Mouse (Mus musculus) v-Abl transformed pro-B cells (cell line): ENCODE measurements around the gene Paqr6.
"Not testable (repeated sequence)": the region's sequence is repeated elsewhere in the genome, so short reads cannot be mapped to it uniquely, and the experiment has no call there.

Experiments used
- in situ Hi-C, 2 experiments: fragments of 400-800 bp; cut with MboI; formaldehyde crosslinking; loops; one replicate each; pipeline ENCODE4 v1.15.1; 2025; ENCODE audit not compliant: unreplicated experiment in 2 of 2

Paqr6 gene

GRCm38 (mm10) chr3:88363700-88364099 lies 684 bp upstream of the Paqr6 start:
- in situ Hi-C loops = no loop called here

- in situ Hi-C loops = no loop called here
These were observed 1.4 kb downstream of the Paqr6 start for GRCm38 (mm10) chr3:88365705-88366361.

- in situ Hi-C loops = not testable (repeated sequence)
These were observed 2.5 kb downstream of the Paqr6 start for GRCm38 (mm10) chr3:88366830-88367428.

- in situ Hi-C loops = not testable (repeated sequence)
These were observed 3.1 kb downstream of the Paqr6 start for GRCm38 (mm10) chr3:88367517-88367916.

DNA sequence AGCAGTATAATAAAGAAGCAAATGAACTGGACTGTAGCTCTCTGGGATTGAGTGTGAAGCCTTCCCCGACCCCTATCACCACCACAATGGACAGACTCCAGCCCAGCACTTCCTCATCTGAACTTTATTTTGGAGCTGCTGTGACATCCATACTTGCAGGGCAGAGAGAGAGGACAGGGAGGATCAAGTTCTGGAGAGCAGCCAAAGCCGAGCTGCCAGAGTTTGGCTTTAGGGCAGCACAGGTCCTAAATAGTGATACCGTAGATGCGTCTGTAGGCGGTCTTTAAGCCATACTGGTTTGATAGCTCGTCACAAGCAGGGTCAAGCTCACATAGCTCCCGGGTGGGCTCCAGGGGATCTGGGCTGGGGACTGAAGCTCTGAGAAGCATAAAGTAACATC lies 4.1 kb downstream of the Paqr6 start:
- in situ Hi-C loops = not testable (repeated sequence)

DNA sequence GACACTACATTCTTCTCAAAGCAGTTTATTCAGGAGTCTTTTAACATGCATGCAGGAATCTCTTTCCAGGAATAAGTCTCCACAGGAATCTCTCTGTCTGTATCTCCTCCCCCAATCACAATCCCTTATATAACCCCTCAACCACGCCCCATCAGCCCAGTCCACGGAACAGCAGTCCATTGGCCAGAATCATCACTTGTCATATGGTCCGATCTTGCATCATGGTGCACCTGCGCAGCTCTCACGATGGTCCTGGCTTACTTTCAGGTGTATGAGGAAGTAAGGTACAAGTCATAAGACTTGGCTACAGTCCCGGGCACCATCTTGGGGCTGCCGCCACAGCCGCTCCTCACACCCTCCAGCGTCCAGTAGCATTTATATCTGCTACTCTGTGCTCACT lies 8.3 kb downstream of the Paqr6 start, which contains the start of gene Bglap3:
Gene Bglap3 (minus strand): TSS at position 101 of the 400 bp plus-strand sequence.
- in situ Hi-C loops = not testable (repeated sequence)

DNA sequence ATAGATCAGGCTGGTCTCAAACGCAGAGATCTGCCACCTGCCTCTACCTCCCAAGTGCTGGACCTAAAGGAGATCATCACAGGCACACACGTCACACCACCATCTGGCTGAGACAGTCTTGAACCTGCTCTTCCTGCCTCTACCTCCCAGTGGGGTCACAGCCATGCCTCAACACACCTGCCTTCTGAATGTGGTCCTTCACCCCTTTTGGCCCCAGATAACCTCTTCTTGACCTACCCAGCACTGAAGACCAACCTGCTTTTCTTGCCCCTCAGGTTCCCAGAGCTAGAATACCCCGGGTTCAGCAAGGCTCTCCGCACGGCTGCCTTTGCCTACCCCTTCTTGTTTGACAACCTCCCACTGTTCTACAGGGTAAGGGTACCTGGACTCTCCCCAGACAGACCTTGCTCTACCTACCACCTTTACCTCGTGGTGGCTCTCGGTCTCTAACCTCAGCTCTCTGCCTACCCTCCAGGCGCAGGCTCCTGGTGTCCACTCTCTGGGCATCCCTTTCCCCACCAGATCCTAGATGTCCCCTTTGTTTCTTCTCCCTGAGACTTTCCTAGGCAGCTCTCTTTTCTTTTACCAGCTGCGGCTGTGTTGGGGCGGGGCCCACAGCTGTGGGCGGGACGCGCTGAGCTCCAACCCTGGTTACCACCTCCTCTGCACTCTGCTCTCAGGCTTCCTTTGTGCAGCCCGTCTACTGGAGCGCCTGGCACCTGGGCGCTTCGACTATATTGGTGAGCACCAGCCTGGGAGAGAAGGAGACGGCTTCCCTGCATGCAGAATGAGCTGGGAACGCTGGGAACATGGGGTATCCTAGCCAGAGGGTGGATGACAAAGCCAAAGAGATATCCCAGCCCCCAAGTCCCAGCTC lies 11.6 kb downstream of the Paqr6 start:
- in situ Hi-C loops = not testable (repeated sequence)

GRCm38 (mm10) chr3:88376644-88377043 lies 12.3 kb downstream of the Paqr6 start:
- in situ Hi-C loops = not testable (repeated sequence)

GRCm38 (mm10) chr3:88378599-88378998 lies 14.2 kb downstream of the Paqr6 start, which contains the start of gene Bglap2:
TSS of gene Bglap2 (minus strand) at chr3:88378699.
- in situ Hi-C loops = not testable (repeated sequence)

- in situ Hi-C loops = not testable (repeated sequence)
These were observed 17.3 kb downstream of the Paqr6 start for GRCm38 (mm10) chr3:88381389-88382315.

GRCm38 (mm10) chr3:88382383-88382782 lies 18.0 kb downstream of the Paqr6 start:
- in situ Hi-C loops = not testable (repeated sequence)

- in situ Hi-C loops = no loop called here
These were observed 20.0 kb downstream of the Paqr6 start, which contains the start of gene Bglap for GRCm38 (mm10) chr3:88384364-88384763. TSS of gene Bglap (minus strand) at chr3:88384464.

DNA sequence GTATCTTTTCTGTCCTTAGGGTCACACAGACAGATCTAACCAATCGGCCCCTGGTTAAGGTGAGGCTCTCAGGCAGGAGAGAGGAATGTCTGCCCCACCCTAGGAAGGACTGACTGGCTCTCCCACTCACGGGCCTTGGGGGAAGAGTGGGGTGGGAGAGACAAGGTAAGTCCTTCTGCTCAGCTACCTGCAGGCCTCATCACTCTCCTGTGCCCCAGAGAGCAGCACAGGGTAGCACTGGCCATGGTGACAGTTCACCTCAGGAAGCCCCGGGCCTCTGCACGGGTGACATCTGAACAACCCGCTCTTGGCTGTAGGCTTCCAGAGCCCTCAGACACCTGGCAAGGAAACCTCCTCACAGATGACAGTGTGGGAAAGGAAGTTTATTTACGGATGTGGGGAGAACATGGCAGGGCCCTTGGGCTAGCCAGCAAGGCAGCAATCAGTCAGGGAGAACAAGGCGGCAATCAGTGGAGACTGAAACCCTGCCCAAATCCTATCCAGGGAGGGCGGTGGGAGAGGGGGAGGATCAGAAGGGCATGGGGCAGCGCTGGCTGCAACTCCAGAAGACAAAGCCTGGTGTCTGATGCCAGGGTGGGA lies 29.5 kb downstream of the Paqr6 start:
- in situ Hi-C loops = no loop called here

- in situ Hi-C loops = no loop called here
These were observed 30.9 kb downstream of the Paqr6 start for GRCm38 (mm10) chr3:88395288-88395687.

- in situ Hi-C loops = no loop called here
These were observed 31.4 kb downstream of the Paqr6 start for GRCm38 (mm10) chr3:88395742-88396141.

DNA sequence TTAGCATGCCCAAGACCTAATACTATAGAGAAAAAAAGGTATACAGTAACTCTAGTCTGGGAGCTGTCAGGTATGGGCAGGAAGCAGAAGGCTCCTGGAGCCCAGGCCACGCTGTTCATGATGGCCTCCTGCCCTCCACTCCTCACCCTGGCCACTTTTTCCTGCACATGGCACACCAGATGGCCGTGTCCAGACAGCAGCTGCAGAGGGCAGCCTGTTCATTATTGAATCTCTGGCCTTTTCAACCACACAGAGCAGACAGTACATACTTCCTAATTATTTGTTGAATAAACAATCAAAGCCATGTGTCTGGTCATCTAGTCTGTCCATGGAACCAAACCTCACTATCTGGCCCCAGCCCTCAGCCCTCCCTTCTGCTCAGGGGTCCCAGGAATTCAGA lies 34.3 kb downstream of the Paqr6 start:
- in situ Hi-C loops = no loop called here

- in situ Hi-C loops = loop anchor here (5.0 to 10.0 kb wide), 2 partner anchors 46 to 49 kb away; no protein-coding TSS in a partner anchor
These were observed 39.3 kb downstream of the Paqr6 start for GRCm38 (mm10) chr3:88403522-88404230.

DNA sequence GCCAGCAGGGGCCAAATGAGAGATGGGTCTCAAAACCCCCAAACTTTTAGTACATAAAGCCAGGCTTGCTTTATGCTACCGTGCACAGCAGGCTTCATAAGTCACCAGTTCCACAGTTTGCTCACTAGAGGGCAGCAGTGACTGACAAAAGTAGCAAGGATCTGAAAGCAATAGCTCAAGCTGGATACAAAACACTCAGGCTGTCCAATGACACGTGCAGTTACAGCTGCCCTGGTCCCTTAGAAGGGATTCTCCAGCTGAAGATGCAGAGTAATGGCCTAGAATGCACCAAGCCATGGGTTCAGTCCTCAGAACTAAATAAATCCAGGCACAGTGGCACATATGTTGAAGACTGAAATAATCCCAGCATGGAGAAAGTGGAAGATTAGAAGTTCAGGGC lies 42.7 kb downstream of the Paqr6 start:
- in situ Hi-C loops = loop anchor here (5.0 to 10.0 kb wide), 5 partner anchors 52 to 115 kb away; no protein-coding TSS in a partner anchor

DNA sequence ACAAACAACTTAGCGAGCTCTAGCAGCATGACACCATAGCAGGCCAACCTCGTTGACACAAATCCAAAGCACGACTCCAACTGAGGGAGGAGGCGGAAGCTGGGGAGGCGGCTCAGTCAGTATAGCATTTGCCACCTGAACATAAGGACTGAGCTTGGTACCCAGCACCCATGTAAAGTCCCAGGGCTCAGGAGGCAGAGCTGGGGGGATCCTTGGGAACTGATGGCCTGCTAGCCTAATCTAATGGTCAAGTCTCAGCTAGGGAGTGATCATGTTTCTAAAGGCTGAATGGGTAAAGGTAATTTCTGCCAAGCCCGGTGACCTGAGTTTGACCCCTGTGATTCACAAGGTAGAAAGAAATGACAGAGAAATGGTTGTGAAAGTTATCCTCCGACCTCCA lies 43.1 kb downstream of the Paqr6 start:
- in situ Hi-C loops = loop anchor here (5.0 to 10.0 kb wide), 5 partner anchors 53 to 115 kb away; no protein-coding TSS in a partner anchor
